19 mouse cellular contexts compared by ENCODE assay signal in genomic region chr10:4061071-4061987, GRCm38 (mm10).
DNase-seq lines count a peak whose midpoint lies in the region; ATAC-seq and TF ChIP-seq lines count a peak whose summit lies in the region.
"Had no signal": no experiment of that assay in that cellular context is flagged by ENCODE, and none has a peak within 500 bp of the region (broad histone marks: within the 10 kb centered on the region; RNA-seq: fewer than 3 reads in every experiment).

No protein-coding gene starts in this region.

- H3K9ac ChIP-seq in kidney, embryonic 15.5 days: no peak overlapping the region
- no peak overlapping the region for H3K9ac ChIP-seq in ES-Bruce4 (ENCODE audit: low read depth, poor library complexity, severe bottlenecking)
- no peak overlapping the region for H3K9ac ChIP-seq in intestine, embryonic 16.5 days (ENCODE audit: low read depth, low read length)
- H3K9ac ChIP-seq: forebrain, postnatal 0 days; midbrain, embryonic 15.5 days; neural tube, embryonic 12.5 days had no signal

- no peak for DNase-seq in kidney, adult 8-10 months
- peak; percentile 69 for DNase-seq in ES-CJ7 (ENCODE audit: low read depth, low spot score)
- no peak for DNase-seq in frontal cortex, postnatal 25 days (ENCODE audit: low spot score in 2 of 2)
- DNase-seq: adrenal gland, adult 2 months; cerebellum, adult 11 months; cerebellum, adult 9-11 months; forebrain, postnatal 0 days; gastrocnemius, adult 2 months; heart, postnatal 10 days; kidney, postnatal 10 days; lung, postnatal 36 days had no signal

- H3K27ac ChIP-seq in kidney, embryonic 15.5 days: peak overlapping the region; percentile 70
- peak overlapping the region; percentile 92 for H3K27ac ChIP-seq in ES-Bruce4 (ENCODE audit: insufficient read depth, low read length)
- H3K27ac ChIP-seq in intestine, embryonic 16.5 days (ENCODE audit: low read length): peak overlapping the region; percentile 64; the same call in 1 of the 2 replicates
- H3K27ac ChIP-seq: gastrocnemius, adult 2 months; hindbrain, postnatal 0 days; layer of hippocampus, adult 2 months; midbrain, embryonic 15.5 days; neural tube, embryonic 12.5 days had no signal

- H3K4me1 ChIP-seq in kidney, embryonic 15.5 days: peaks cover 8% of the 10 kb centered on the region; the same call in 1 of the 2 replicates
- H3K4me1 ChIP-seq in ES-Bruce4 (ENCODE audit: control insufficient read depth, insufficient read depth, low read length): peaks cover 3% of the 10 kb centered on the region
- H3K4me1 ChIP-seq in intestine, embryonic 16.5 days (ENCODE audit: control insufficient read depth, insufficient read depth, low read length): peaks cover 2% of the 10 kb centered on the region; the same call in 1 of the 2 replicates
- H3K4me1 ChIP-seq: midbrain, embryonic 15.5 days; neural tube, embryonic 12.5 days had no signal

- H3K4me3 ChIP-seq in kidney, embryonic 15.5 days (replicated peaks): no peak overlapping the region
- no peak overlapping the region for H3K4me3 ChIP-seq in ES-Bruce4 (ENCODE audit: low read depth, low read length)
- no peak overlapping the region for H3K4me3 ChIP-seq in intestine, embryonic 16.5 days (ENCODE audit: low read length)
- H3K4me3 ChIP-seq: gastrocnemius, adult 2 months; layer of hippocampus, adult 2 months; midbrain, embryonic 15.5 days; neural tube, embryonic 12.5 days had no signal

- WGBS in kidney, embryonic 15.5 days: 64% methylated on average over 11 of the region's 11 CpGs
- 62% methylated on average over 11 of the region's 11 CpGs for WGBS in intestine, embryonic 16.5 days

- peaks cover 10% of the 10 kb centered on the region; the same call in 1 of the 2 replicates for H3K36me3 ChIP-seq in kidney, embryonic 15.5 days
- H3K36me3 ChIP-seq in ES-Bruce4 (ENCODE audit: control insufficient read depth, insufficient read depth, low read length, poor library complexity, severe bottlenecking): peaks cover 14% of the 10 kb centered on the region
- no peaks in the 10 kb centered on the region for H3K36me3 ChIP-seq in intestine, embryonic 16.5 days (ENCODE audit: control insufficient read depth, insufficient read depth, low read length)
- H3K36me3 ChIP-seq: midbrain, embryonic 15.5 days; neural tube, embryonic 12.5 days had no signal

- no peaks in the 10 kb centered on the region for H3K9me3 ChIP-seq in kidney, embryonic 15.5 days (replicated peaks)
- no peaks in the 10 kb centered on the region for H3K9me3 ChIP-seq in ES-Bruce4 (replicated peaks; ENCODE audit: control insufficient read depth, insufficient read depth, low read length, poor library complexity, severe bottlenecking)
- no peaks in the 10 kb centered on the region for H3K9me3 ChIP-seq in intestine, embryonic 16.5 days (ENCODE audit: control insufficient read depth, low read length)
- H3K9me3 ChIP-seq: midbrain, embryonic 15.5 days; neural tube, embryonic 12.5 days had no signal

- 0 out of 2 replicates have a peak, but pooled peaks have one; percentile 13 for TF ChIP-seq EP300 in ES-Bruce4 (IDR thresholded peaks at IDR 0.05; ENCODE audit: insufficient read depth, low read depth, low read length)

- no peaks in the 10 kb centered on the region for H3K27me3 ChIP-seq in kidney, embryonic 15.5 days
- no peaks in the 10 kb centered on the region for H3K27me3 ChIP-seq in ES-Bruce4 (ENCODE audit: control insufficient read depth, insufficient read depth, low read length, poor library complexity, severe bottlenecking)
- no peaks in the 10 kb centered on the region for H3K27me3 ChIP-seq in intestine, embryonic 16.5 days (replicated peaks; ENCODE audit: control insufficient read depth, insufficient read depth, low read length)
- H3K27me3 ChIP-seq: midbrain, embryonic 15.5 days; neural tube, embryonic 12.5 days had no signal

- no peak for TF ChIP-seq POLR2A in ES-Bruce4 (IDR thresholded peaks at IDR 0.05; ENCODE audit: insufficient read depth, low read length)

- TF ChIP-seq CTCF in ES-Bruce4 (IDR thresholded peaks at IDR 0.05; ENCODE audit: low read depth, low read length): no peak

- peak; percentile 38; the same call in 1 of the 2 replicates for ATAC-seq in kidney, embryonic 15.5 days (replicated peaks; ENCODE audit: low FRiP score)
- peak; percentile 39; the same call in 1 of the 2 replicates for ATAC-seq in intestine, embryonic 16.5 days
- ATAC-seq in CD4-positive, CD25-positive, alpha-beta regulatory T cell, adult 4 months: no peak
- ATAC-seq: forebrain, postnatal 0 days; midbrain, embryonic 15.5 days had no signal

- no peak overlapping the region for H3K4me2 ChIP-seq in kidney, embryonic 15.5 days
- H3K4me2 ChIP-seq in intestine, embryonic 16.5 days (ENCODE audit: low read depth, low read length): no peak overlapping the region
- H3K4me2 ChIP-seq: midbrain, embryonic 15.5 days; neural tube, embryonic 12.5 days had no signal
